Mouse (Mus musculus): Measurements from ENCODE around the gene Iba57.

The Iba57 gene

DNA sequence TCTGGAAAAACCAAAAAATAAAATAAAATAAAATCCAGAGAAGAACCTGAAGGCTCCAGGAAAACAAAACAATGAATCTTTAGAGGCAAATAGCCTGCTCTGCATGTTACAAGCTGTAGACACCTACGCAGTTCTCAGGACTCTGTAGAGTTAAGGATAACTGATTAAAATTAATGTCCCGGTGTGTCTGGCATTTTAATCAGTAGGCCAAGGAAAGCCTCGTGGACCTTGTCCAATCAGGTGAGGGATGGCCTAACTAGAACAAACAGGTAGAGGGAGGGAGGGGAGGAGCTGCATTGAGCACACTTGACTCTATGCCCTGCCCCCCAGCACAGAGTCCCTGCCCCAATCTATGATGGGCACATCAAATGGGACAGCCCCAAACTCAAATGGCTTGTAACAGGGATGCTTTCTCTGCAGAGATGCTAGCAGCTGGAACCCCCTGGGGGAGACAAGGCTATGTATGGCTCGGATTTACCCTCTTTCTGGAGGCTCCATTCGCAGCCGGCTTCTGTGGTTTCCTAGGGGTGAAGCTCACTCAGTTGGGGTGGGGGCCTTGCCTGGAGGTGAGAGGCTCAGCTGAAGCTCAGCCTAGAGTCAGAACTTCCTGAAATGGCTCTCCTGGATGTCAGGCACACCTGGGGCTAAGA is 10.8 kb upstream of the Iba57 start:
- no peak for DNase-seq (ENCODE audit: low read depth, low spot score)

DNA sequence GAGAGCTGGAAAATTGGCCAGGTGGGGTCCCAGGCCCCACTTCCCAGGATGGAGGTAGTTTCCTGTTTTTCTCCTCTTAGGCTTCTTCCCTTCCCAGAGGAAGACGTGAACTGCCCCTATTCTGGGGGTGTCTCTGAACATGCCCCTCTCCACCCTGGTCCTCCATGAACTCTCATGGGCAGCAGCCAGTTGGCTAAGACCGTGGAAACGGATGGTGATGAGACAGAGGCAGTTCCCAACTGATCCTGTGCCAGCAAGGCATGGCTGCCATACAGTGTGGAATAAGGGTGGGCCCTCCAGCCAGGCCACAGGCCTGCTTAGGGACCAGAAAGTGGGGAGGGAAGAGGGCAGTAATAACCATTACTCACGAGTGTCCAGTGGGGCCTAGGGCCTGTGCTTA is 7.0 kb upstream of the Iba57 start:
- DNase-seq (ENCODE audit: low read depth, low spot score): no peak

DNA sequence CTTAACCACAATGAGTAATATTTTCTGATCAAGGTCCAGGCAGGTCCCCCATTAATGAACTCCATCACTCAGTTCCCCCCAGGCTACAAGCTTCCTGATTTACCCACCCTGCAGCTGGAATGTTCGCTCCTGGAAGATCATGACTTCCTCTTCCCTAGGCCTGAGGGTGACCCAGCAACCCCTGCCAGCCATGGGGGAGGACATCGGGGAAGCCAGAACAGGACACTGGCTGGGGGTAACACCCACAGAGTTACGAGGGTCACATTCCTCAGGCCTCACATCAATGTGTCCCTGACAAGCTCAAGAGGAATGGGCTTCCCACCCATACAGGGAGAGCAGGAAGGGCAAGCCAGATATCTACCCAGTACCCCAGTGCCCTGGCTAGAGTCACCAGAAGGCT is 6.3 kb upstream of the Iba57 start:
- no peak for DNase-seq (ENCODE audit: low read depth, low spot score)

DNA sequence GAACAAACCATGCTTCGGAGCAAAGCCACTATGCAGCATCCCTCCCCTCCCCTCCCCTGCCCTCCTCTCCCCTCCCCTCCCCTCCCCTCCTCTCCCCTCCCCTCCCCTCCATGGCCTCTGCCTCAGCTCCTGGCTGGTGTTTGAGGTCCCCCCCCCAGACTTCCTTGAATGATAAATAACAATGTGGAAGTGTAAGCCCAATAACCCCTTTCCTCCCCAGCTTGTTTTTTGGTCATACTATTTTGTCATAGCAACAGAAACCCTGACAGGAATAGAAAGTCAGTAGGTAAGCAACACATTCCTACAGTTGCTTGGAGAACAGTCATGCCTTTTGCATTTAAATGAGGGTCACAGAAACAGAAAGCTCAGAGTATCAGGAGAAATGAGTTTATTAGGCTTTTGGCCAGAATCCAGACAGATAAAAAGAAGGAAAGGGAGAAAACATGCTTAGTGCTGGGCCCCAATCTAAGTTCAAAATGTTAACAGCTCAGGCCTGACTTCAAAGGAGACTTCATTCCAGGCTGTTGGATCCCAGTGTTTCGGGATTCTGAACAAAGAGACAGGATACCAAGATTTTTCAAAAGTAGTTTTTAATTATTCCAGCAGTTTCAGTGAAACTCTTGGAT is 2.2 kb upstream of the Iba57 start:
- no peak for DNase-seq (ENCODE audit: low read depth, low spot score)

DNA sequence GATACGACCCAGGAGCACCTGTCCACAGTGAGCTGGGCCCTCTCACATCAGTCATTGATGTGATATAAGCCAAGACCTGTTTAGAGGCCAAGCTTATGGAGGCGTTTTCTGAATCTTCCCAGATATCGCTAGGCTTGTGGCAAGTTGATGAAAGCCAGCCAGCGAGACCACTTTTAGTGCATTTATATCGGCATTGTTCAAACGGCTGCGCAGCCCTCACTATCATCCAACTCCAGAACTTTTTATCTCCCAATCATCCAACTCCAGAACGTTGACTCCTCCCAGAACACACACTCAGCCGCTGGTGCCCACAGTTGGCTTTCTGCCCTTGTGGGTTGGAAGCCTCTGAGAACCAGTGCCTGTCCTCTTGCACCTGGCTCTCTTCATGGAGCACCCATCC is 845 bp upstream of the Iba57 start:
- DNase-seq (ENCODE audit: low read depth, low spot score): peak; percentile 90

DNA sequence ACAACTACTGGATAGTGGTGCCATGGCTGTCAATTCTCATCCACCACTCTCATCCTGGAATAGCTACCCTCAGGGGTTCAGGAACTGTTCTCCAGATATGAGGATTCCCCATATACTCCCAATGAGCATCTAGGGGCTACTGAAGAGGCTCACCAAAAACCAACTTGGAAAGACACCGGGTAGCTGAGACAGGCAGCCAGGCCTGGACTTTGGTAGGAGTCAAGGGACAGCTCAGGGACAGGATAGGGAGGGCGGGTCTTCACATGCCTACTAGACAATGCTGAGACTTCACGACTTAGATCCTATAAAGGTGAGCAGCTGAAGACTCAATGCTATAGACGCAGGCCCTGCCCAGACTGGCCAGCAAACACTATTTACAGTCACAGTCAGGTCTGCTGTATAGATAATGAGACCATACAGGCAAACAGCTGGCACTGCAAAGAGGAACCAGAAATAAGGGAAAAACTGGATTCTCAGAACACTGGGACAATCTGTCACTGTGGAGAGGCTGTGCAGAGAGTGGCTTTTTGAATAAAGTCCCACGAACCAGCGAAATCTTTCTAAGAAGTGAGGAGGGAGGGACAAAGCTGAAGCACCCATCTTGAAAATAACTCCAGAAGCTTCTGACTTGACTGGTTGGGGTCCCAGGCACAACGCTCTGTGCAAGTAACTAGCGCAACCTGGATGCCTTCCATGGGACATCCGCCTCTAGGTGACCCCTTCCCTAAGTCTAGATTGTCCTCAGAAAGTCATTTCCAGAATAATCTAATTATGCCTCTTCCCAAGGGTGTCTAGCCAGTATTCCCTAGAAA is 890 bp downstream of the Iba57 start:
- peak; percentile 59 for DNase-seq (ENCODE audit: low read depth, low spot score)

DNA sequence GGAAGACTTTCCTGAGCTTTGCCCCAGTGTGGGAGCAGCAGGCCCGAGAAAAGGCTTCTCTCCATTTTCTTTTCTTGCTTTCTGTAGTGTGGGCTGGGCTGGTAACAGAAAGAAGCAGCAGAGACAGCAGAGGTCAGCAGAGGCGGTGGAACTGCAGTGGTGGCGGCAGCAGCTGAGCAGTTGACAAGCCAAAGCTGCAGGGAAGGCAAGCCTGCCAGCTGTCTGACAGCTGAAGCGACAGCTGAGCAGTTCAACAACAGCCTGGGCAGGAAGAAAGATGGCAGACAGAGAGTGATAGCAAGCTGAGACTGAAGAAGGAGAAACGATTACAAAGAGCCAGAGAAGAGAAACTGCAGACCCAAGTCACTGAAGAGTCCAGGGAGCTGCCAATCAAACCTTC is 2.1 kb downstream of the Iba57 start:
- no peak for DNase-seq (ENCODE audit: low read depth, low spot score)

DNA sequence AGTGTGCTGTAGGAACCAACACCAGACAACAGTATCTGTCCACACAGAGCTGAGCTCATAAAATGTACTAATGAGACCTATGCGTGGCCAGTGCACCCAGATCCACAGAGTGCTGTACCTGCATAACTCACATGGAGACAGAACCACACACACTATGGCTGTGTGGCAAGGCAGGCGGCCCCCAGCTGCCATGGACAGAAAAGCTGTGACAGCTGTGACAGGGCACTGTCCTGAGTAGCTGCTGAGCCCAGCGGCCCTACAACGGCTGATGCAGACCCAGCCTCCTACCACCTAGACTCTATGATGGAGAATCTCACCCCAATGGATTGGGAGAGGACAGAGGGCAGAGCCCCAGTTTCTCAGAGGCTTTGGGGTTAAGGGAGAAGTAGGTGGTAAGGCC is 4.0 kb downstream of the Iba57 start:
- no peak for DNase-seq (ENCODE audit: low read depth, low spot score)

DNA sequence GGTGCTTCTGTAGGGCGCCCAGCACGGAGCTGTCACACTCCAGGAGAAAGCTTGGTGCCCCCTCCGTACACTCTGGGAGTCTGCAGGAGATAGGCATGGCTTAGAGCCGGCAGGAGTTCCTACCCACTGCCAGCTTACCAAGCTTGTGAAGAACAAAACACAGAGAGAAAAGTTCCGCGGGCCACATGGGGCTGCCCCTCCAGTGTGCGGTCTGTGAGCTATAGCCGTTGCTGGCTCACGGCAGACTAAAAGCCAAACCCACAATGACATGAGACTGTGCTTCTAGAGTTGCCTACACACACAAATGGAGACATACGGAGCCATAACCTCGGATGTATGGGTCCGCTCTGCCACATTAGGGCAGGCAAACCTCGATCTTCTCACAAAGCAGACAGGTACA is 4.4 kb downstream of the Iba57 start:
- no peak for DNase-seq (ENCODE audit: low read depth, low spot score)

DNA sequence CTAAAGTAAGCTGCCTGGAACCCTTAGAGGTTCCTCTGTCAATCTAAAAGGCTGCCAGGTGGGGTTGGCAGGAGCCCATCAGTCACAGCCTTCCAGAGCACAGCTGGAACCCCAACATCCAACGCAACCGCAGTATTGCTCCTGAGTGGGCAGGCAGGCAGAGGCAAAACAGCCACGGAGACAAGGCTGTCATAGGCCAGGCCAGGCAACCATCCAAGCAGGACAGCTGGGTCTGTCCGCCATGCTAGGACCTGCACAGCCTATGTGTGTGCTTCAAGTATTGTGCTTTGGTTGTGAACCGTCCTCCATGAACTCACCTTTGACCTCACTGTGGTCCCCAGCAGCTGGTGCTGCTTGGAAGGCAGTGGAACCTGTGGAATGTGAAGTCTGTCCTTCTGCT is 7.6 kb downstream of the Iba57 start:
- DNase-seq (ENCODE audit: low read depth, low spot score): no peak

DNA sequence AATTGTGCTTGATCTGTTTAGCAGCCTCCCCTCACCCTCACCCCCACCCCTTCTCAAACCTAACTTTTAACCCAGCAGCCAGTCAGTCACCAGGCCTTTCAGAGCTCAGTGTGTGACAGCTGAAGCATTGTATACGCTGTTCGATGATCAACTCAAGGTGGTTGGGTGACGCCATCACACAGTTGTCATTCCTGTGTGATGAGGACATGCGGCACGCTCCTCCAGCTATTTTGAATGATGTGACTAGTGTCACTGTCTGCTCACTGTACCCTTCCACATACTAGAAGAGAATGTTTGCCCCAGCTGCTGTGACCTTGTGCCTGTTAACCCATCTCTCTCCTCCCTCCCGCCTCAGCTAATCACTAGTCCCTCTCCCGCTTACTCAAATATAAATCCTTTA is 9.3 kb downstream of the Iba57 start:
- DNase-seq (ENCODE audit: low read depth, low spot score): no peak

DNA sequence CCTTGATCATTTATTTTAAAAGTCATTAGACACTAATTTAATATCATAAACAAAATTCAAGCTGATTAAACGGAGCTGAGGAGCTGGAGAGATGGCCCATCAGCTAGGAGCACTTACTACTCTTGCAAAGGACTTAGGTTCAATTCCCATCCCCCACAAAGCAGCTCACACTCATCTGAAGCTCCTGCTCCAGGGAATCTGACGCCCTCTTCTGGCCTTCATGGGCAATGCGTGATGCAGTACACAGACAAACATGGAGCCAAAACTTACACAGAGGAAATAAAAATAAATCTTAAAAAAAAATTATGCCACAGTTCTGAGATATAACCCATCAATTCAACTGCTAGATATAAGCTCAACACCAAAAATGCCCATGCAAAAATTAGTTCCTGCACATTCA is 11.8 kb downstream of the Iba57 start:
- no peak for DNase-seq (ENCODE audit: low read depth, low spot score)

DNA sequence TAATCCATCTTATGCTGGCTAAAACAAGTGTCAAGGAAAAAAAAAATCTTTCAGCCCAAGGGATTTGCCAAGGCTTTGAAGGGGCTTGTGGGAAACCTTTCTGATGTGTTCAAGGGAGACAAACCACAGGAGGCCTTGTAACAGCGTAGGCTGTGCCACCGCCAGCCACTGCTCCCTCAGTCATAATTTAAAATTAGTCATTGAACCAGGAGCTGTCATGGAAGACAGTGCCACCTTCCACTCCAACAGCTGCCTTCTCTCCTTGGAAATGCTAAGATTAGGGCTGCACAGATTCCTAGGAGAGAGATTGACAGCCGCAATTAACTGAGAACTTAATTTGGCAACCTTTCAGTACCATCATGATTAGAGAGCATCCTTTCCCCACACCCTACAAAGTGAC is 14.2 kb downstream of the Iba57 start:
- DNase-seq (ENCODE audit: low read depth, low spot score): no peak

DNA sequence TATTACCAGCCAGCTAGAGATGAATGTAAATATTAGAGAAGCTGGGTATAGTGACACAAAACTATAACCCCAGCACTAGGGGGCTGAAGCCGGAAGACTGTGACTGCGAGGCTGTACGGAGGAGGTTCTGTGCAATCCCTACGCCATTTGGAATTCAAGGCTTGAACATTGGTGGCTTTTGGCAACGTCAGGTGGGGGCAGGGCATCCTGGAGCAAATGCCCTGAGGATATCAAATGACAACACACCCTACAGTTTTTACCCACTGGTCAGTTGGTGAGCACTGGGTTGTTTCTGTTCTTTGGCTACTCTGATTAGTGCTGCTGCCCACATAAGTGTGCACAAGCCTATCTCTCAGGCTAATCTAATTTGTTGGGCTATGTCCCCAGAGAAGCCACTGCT is 20.6 kb downstream of the Iba57 start:
- no peak for DNase-seq (ENCODE audit: low read depth, low spot score)

DNA sequence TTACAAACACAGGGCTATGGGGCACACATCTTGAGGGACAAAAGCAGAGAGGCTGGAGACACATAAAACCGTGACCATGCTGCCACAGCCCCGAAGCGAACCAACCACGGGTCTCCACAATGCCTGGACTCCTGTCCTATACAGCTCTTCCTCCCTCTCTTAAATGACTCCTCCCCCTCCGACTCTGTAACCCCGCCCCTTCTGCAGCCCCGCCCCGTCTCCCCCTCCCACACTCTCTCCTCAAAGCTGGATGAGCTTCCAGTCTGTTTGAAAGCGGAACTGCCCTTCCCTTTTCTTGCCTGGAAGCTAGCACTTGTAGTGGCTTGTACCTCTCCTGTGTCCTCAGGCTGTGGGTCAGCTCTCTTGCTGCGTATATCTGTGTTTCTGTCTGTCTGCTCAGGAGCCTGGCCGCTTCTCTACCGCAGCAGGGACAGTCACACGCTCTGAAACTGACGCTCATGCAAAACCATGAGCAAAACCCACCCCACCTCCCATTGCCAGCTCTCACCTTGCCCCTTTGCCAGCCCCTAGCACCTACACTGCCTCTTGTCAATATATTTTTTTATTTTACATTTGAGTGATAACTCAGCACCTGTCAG is 21.7 kb downstream of the Iba57 start:
- DNase-seq (ENCODE audit: low read depth, low spot score): no peak

DNA sequence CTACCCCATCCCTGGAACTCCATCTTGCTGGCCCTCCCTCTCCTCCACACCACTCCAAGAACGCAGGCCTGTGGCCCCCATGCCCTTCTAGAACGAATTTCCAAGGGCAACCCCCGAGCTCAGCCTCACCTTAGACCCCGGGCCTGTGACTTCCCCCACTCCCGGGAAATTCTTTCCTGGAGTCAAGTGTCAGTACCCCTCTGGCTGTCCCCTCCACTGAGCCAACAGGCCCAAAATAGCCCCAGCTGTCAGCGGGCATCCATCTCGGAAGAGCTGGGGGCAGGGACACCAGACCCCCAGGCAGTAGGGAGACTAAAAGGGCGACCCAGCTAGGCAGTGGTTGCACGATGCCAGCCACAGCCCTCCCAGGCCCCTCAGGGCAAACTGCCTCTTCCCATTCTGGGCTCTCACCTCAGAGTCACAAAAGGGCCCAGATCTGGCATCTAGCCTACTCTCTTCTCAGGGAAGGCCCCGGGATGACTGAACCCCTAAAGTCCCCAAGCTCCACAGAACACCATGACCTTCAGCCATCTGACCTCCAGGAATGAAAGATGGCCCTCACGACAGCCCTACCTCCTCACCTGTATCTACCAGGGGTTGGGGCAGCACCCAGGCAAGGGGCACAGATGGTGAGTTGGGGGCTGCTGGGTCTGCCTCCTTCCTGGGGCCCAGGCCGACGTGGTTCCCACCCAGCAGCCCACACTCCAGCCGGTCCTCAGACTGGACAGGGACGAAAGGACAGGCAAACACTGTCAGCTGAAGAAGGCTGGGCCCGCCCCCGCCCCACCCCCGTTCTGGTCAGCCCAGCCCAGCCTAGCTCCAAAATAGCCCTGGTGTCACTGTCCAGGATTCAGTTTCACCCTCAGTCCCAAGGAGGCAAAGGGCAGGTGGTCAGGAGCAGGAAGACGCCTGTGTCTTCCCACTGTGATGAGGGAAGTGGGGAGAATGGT is 24.7 kb downstream of the Iba57 start:
- no peak for DNase-seq (ENCODE audit: low read depth, low spot score)

DNA sequence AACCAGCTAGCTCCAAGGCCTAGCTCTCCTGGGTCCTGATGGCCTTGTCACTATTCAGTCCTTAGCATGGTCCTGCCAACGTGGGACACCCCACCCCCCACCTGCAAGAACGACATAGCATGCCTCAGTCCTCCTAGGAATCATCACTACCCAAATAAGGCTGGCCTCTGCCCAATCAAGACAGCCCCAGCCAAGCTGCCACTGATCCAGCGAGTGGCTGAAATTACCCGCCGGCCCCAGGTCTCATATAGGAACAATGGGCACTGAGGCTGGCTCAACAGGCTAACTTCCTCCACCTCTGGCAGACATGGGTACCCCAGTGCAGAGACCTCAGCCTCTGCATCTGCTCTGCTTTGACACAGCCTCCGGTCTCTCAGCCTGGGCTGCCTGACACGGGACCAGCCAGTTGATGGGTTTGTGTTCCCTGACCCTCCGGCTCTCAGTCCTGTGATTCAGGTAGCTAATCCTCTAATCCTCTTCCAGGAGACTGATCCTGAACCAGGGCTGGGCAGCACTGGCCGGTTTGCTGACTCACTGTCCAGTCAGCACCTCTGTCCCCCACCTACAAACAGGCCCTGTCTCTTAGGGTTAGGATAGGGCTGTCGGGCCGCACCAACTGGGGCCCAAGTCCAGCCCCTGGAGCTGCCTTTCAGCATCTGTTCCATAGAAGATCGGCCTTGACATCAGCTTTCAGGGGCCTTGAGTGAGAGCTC is 26.4 kb downstream of the Iba57 start:
- no peak for DNase-seq (ENCODE audit: low read depth, low spot score)

DNA sequence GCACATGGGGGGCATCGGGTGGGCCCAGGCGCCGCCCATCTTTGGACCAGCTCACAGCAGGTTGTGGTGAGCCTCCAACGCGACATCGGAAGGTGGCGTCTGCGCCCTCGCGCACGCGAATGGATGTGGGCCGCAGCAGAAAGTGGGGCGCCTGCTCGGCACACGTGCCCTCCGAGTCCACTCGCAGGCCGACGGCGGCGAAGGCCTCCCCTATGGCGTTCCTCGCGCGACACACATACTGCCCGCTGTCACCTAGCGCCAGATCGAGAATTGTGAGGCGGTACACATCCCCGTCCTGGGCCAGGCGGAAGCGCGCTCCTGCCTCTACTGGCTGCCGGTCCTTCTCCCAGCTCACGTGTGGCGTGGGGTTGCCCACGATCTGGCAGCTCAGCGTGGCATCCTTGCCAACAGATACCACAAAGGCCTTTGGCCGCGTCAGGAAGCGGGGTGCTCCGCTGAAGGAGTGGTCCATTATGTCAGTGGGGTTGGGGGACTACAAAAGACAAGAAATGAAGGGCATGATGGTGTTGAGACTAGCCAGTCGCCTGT is 27.6 kb downstream of the Iba57 start, which contains the start of gene Obscn:
Obscn (minus strand) TSS at position 499 of the 549 bp plus-strand sequence.
- no peak for DNase-seq (ENCODE audit: low read depth, low spot score)

DNA sequence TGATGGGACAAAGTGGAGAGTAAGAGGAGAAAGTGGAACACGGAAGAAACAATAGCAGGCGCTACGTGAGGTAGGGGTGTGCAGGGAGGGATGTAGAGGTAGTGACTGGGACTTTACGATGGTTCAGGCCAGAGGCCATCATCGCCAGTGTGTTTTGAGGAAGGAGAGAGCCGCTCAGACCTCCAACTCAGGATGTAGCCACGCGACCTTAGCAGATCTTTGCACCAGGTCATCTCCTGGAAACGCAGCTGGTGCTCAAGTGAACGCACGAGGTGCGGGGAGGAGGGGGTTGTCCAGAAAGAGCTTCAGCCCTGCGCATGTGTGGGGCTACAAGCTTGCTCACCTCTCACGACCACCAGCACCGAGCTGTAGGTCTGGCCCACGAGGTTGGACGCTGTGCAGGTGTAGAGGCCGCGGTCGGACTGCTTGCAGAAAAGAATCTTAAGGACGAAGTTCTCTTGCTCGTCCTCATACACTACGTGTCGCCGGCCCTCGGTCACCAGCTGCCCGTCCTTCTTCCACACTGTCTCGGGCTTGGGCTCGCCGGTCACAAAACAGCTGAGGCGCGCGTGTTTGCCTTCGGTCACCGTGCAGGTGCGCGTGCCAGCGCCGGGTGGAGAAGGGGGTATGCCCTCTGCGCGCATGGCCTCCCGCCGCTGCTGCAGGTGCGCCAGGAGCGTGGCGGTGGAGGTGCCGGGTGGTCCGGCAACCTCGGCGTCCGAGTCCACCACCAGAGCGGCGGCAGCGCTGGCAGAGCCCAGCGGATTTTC is 28.3 kb downstream of the Iba57 start:
- no peak for DNase-seq (ENCODE audit: low read depth, low spot score)
